Comparison of ENCODE assay signal across 22 mouse cellular contexts in genomic region chr5:103809674-103810330, GRCm38 (mm10).
"Had no signal": no experiment of that assay in that cellular context is flagged by ENCODE, and none has a peak within 500 bp of the region (broad histone marks: within the 10 kb centered on the region; RNA-seq: fewer than 3 reads in every experiment).

No protein-coding gene starts in this region.

- H3K4me3 ChIP-seq: limb, embryonic 10.5 days; limb, embryonic 13.5 days; liver, embryonic 12.5 days; liver, embryonic 15.5 days; midbrain, embryonic 12.5 days; midbrain, embryonic 15.5 days; neural tube, embryonic 12.5 days; neural tube, embryonic 15.5 days; stomach, embryonic 15.5 days had no signal

- H3K27me3 ChIP-seq: limb, embryonic 13.5 days; liver, embryonic 12.5 days; liver, embryonic 15.5 days; midbrain, embryonic 12.5 days; midbrain, embryonic 15.5 days; neural tube, embryonic 12.5 days; neural tube, embryonic 15.5 days; stomach, embryonic 15.5 days had no signal

- H3K4me2 ChIP-seq: limb, embryonic 13.5 days; liver, embryonic 12.5 days; liver, embryonic 15.5 days; midbrain, embryonic 12.5 days; midbrain, embryonic 15.5 days; neural tube, embryonic 12.5 days; neural tube, embryonic 15.5 days; stomach, embryonic 15.5 days had no signal

- H3K9me3 ChIP-seq: limb, embryonic 10.5 days; limb, embryonic 13.5 days; liver, embryonic 12.5 days; liver, embryonic 15.5 days; midbrain, embryonic 12.5 days; midbrain, embryonic 15.5 days; neural tube, embryonic 12.5 days; neural tube, embryonic 15.5 days; stomach, embryonic 15.5 days had no signal

- H3K36me3 ChIP-seq: limb, embryonic 10.5 days; limb, embryonic 13.5 days; midbrain, embryonic 12.5 days; midbrain, embryonic 15.5 days; neural tube, embryonic 12.5 days; neural tube, embryonic 15.5 days; stomach, embryonic 15.5 days had no signal

- H3K27ac ChIP-seq: limb, embryonic 10.5 days; limb, embryonic 13.5 days; liver, embryonic 12.5 days; liver, embryonic 15.5 days; midbrain, embryonic 12.5 days; midbrain, embryonic 15.5 days; neural tube, embryonic 12.5 days; neural tube, embryonic 15.5 days; stomach, embryonic 15.5 days had no signal

- ATAC-seq: liver, embryonic 12.5 days; midbrain, embryonic 15.5 days had no signal

- H3K9ac ChIP-seq: limb, embryonic 13.5 days; liver, embryonic 12.5 days; liver, embryonic 15.5 days; midbrain, embryonic 12.5 days; midbrain, embryonic 15.5 days; neural tube, embryonic 12.5 days; neural tube, embryonic 15.5 days; stomach, embryonic 15.5 days had no signal

- H3K4me1 ChIP-seq: midbrain, embryonic 15.5 days; neural tube, embryonic 12.5 days; neural tube, embryonic 15.5 days had no signal

- DNase-seq: kidney, adult 18-20 months; kidney, adult 9 months; kidney, postnatal 14 days; kidney, postnatal 4 days; liver; lung, adult 2 months; lung, postnatal 14 days; lung, postnatal 4 days; retina, postnatal 1 day; right cerebral cortex, postnatal 25 days; spleen, adult 18-20 months; thymus, postnatal 14 days; thymus, postnatal 4 days had no signal
